Comparison of ENCODE assay signal across 9 mouse cellular contexts in the genomic region with DNA sequence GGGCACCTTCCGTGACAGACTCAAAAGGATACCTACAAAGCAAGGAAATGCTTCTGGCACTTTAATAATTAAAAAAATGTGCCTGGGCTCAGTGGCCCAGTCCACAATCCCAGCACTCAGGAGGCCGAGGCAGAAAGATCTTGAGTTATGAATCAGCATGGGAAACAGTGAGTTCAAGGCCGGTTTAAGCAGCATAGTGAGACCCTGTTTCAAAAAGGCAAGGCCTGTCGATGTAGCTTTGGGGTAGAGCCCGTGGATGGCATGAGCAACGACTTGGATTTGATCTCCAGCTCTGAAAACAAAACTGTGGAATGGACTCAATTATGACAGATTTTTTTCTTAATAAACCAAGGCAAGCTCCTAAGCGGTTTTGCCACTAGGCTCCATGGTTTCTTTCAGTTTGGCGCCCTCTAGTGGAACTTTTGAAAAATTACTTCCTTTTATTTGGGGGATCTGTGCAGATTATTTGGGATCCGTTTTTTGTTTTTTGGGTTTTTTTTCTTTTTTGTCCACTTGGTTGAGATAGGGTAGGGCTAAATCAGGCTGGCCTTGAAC. TPM values are rescaled to one million over a fixed set of nuclear protein-coding genes. Genes with fewer than 3 reads are reported as not detected.
A peak's percentile ranks its signal among the peaks of the same experiment; 100 is the strongest.
DNase-seq lines count a peak whose midpoint lies in the region; ATAC-seq and TF ChIP-seq lines count a peak whose summit lies in the region.
"Had no signal": no experiment of that assay in that cellular context is flagged by ENCODE, and none has a peak within 500 bp of the region (broad histone marks: within the 10 kb centered on the region; RNA-seq: fewer than 3 reads in every experiment).

No protein-coding gene starts in this region.

- ATAC-seq in intestine, embryonic 16.5 days = peak; percentile 48; the same call in 1 of the 2 replicates

- no peaks in the 10 kb centered on the region; the same call in 1 of the 2 replicates for H3K27me3 ChIP-seq in intestine, embryonic 16.5 days (replicated peaks; ENCODE audit: control insufficient read depth, insufficient read depth, low read length)
- H3K27me3 ChIP-seq in small intestine, adult 2 months (ENCODE audit: control insufficient read depth, insufficient read depth, low read length) = peaks cover 5% of the 10 kb centered on the region
- H3K27me3 ChIP-seq: limb, embryonic 15.5 days had no signal

- WGBS in intestine, embryonic 16.5 days = 29% methylated on average over 9 of the region's 9 CpGs
- 23% methylated on average over 9 of the region's 9 CpGs for WGBS in small intestine, adult 2 months

- H3K36me3 ChIP-seq in intestine, embryonic 16.5 days (ENCODE audit: control insufficient read depth, insufficient read depth, low read length) = no peaks in the 10 kb centered on the region
- no peaks in the 10 kb centered on the region for H3K36me3 ChIP-seq in small intestine, adult 2 months (ENCODE audit: control insufficient read depth, insufficient read depth, low read length)
- H3K36me3 ChIP-seq: limb, embryonic 15.5 days had no signal

- no peaks in the 10 kb centered on the region for H3K9me3 ChIP-seq in intestine, embryonic 16.5 days (ENCODE audit: control insufficient read depth, low read length)
- H3K9me3 ChIP-seq: limb, embryonic 15.5 days had no signal

- no peak overlapping the region for H3K4me3 ChIP-seq in intestine, embryonic 16.5 days (ENCODE audit: low read length)
- H3K4me3 ChIP-seq in small intestine, adult 2 months (ENCODE audit: low read depth, low read length) = no peak overlapping the region
- H3K4me3 ChIP-seq: limb, embryonic 15.5 days had no signal

- no peak overlapping the region for H3K9ac ChIP-seq in intestine, embryonic 16.5 days (ENCODE audit: low read depth, low read length)
- H3K9ac ChIP-seq: limb, embryonic 15.5 days had no signal

- DNase-seq in heart, adult 9 months (ENCODE audit: low spot score in 2 of 2) = peak; percentile 13 to 23
- no peak for DNase-seq in heart, adult 11 months
- peak; percentile 9 to 39 for DNase-seq in spleen, postnatal 36 days (ENCODE audit: low spot score in 2 of 2)
- no peak for DNase-seq in spleen, postnatal 4 days (ENCODE audit: low spot score in 2 of 2)
- DNase-seq in cerebellum, adult 9-10 months = peak; percentile 48
- no peak for DNase-seq in ovary, postnatal 10 days (ENCODE audit: low spot score)

- no peak overlapping the region for H3K27ac ChIP-seq in intestine, embryonic 16.5 days (ENCODE audit: low read length)
- no peak overlapping the region for H3K27ac ChIP-seq in small intestine, adult 2 months (ENCODE audit: insufficient read depth, low read depth, low read length)
- H3K27ac ChIP-seq: limb, embryonic 15.5 days had no signal

- TF ChIP-seq POLR2A in small intestine, adult 2 months (IDR thresholded peaks at IDR 0.05; ENCODE audit: low read depth, low read length) = no peak

- H3K4me1 ChIP-seq in intestine, embryonic 16.5 days (ENCODE audit: control insufficient read depth, insufficient read depth, low read length) = no peaks in the 10 kb centered on the region
- no peaks in the 10 kb centered on the region for H3K4me1 ChIP-seq in small intestine, adult 2 months (ENCODE audit: control insufficient read depth, insufficient read depth, insufficient read length, low read length)

- peak; percentile 35; the same call in 1 of the 2 replicates for TF ChIP-seq CTCF in small intestine, adult 2 months (IDR thresholded peaks at IDR 0.05; ENCODE audit: extremely low read depth, insufficient read length, insufficient replicate concordance, low read depth, low read length)

- H3K4me2 ChIP-seq in intestine, embryonic 16.5 days (ENCODE audit: low read depth, low read length) = no peak overlapping the region
- H3K4me2 ChIP-seq: limb, embryonic 15.5 days had no signal

RNA-seq across cellular contexts. Expression of gene Kif14, which starts 7.4 kb away (rescaled TPM):
- polyA plus RNA-seq in intestine, embryonic 16.5 days (2015; fragmentation: Nextera tagmentation; extraction: Ambion mirVana) = 2.5 and 2.7 TPM in 2 replicates
- 0.11 and 0.34 TPM in 2 replicates for polyA plus RNA-seq in small intestine, adult 2 months (2012; rRNA removed)

RNA-seq across cellular contexts. Expression of gene Ddx59, which starts 43.7 kb away (rescaled TPM):
- 10.1 and 12.3 TPM in 2 replicates for polyA plus RNA-seq in intestine, embryonic 16.5 days (2015; fragmentation: Nextera tagmentation; extraction: Ambion mirVana)
- 0.28 and 0.49 TPM in 2 replicates for polyA plus RNA-seq in small intestine, adult 2 months (2012; rRNA removed)

Comparison
In these comparisons a context has a peak if more than half of its experiments do, and no peak if none do; other contexts are left out.
1. DNase-seq: peak in heart, adult 9 months (2 of 2), spleen, postnatal 36 days (2 of 2) and cerebellum, adult 9-10 months (single experiment); none in heart, adult 11 months (single experiment), spleen, postnatal 4 days (0 of 2) and ovary, postnatal 10 days (single experiment).